Mouse (Mus musculus) G1E (cell line): Measurements from ENCODE around the gene Aff3. TPM values are rescaled to one million over a fixed set of nuclear protein-coding genes. Genes with fewer than 3 reads are reported as not detected.

ENCODE experiments used
- ATAC-seq: 2 replicates; pipeline ENCODE4 v1.8.0; 2016; ENCODE audit warnings: mild to moderate bottlenecking; ENCODE audit not compliant: insufficient number of reproducible peaks, poor library complexity, low FRiP score, severe bottlenecking; ENCODE audit errors: extremely low read depth
- DNase-seq: peaks from one replicate; pipeline ENCODE4 v3.0.0; 2012; ENCODE audit warnings: low spot score
- H3K27me3 ChIP-seq: 2 replicates; pipeline ENCODE4 v1.6.1; 2012; ENCODE audit warnings: mild to moderate bottlenecking, low read length, inconsistent platforms; ENCODE audit not compliant: insufficient read depth
- H3K36me3 ChIP-seq: replicated peaks from 2 replicates; pipeline ENCODE3; 2012; ENCODE audit warnings: mild to moderate bottlenecking, inconsistent platforms
- H3K4me1 ChIP-seq: 2 replicates; pipeline ENCODE4 v1.6.1; 2012; ENCODE audit warnings: low read depth, low read length, inconsistent platforms, mixed read lengths; ENCODE audit not compliant: insufficient read depth
- H3K4me3 ChIP-seq: 2 replicates; pipeline ENCODE4 v1.5.1; 2012; ENCODE audit warnings: low read depth, mild to moderate bottlenecking, inconsistent platforms, low read length, moderate library complexity, mixed read lengths
- H3K9me3 ChIP-seq: replicated peaks from 2 replicates; pipeline ENCODE4 v1.6.1; 2012; ENCODE audit warnings: inconsistent platforms
- CTCF ChIP-seq: IDR thresholded peaks from 2 replicates; pipeline ENCODE4 v1.5.1; 2012; ENCODE audit warnings: low read depth, low read length, inconsistent platforms, mixed read lengths
- GATA1 ChIP-seq: IDR thresholded peaks from 2 replicates; pipeline ENCODE4 v1.6.1; 2012; ENCODE audit warnings: borderline replicate concordance, low read length, inconsistent platforms, mixed read lengths
- GATA2 ChIP-seq: IDR thresholded peaks from 2 replicates; pipeline ENCODE4 v1.6.1; 2012; ENCODE audit warnings: low read depth, low read length, inconsistent platforms, borderline replicate concordance
- POLR2AphosphoS5 ChIP-seq: IDR thresholded peaks from 2 replicates; pipeline ENCODE4 v1.6.1; 2012; ENCODE audit warnings: low read depth, low read length, inconsistent platforms; ENCODE audit not compliant: insufficient replicate concordance
- TAL1 ChIP-seq: conservative IDR thresholded peaks from 2 replicates; pipeline ENCODE4 v1.6.1; 2012; ENCODE audit warnings: low read depth, low read length, inconsistent platforms, mixed read lengths
- polyA plus RNA-seq: library from polyadenylated mRNA; stranded (reverse); fragments of >175 nt; gene quantifications from 2 replicates; pipeline ENCODE4 v1.2.3, GENCODE M21; 2012
- total RNA-seq, 2 experiments: library from RNA; stranded (forward) in 1 of 2; stranded (reverse) in 1 of 2; fragments of 200-1000 nt in 1 of 2; fragments of >200 nt in 1 of 2; fragmentation: Nextera tagmentation in 1 of 2; gene quantifications; 2 replicates each; pipeline ENCODE4 v1.2.3; 2014 to 2017

Aff3 gene
- total and polyA plus RNA-seq, 3 experiments, result 2.3 to 6.9 (median 6.3) TPM

DNA sequence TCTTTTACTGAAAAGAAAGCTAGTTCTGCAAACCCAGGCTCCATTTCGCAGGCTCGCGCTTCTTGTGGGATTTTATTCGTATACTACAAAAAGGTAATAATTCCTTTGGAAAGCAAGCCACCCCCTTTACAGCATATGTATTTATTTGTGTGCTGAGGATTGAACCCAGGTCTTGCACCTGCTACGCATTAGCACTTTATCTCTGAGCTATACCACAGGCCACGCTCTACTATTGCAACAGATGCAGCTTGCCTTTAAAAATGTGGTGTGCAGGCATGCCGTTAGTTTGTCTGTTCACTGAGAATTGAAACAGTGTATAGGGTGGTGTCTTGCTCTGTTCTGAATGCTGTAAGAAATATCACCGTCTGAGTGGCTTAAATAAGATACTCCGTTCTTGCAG lies 426.9 kb downstream of the Aff3 start:
- Histone ChIP-seq H3K27me3 (peaks cover 3% of the 10 kb centered on the region; the same call in 1 of the 2 replicates), H3K4me3 (no peak overlapping the region), H3K9me3 (no peaks in the 10 kb centered on the region), H3K36me3 (no peaks in the 10 kb centered on the region), H3K4me1 (no peaks in the 10 kb centered on the region)
- ATAC-seq (no peak), DNase-seq (no peak)
- TF ChIP-seq POLR2AphosphoS5 (no peak), GATA1 (no peak), TAL1 (no peak), CTCF (no peak), GATA2 (no peak)

DNA sequence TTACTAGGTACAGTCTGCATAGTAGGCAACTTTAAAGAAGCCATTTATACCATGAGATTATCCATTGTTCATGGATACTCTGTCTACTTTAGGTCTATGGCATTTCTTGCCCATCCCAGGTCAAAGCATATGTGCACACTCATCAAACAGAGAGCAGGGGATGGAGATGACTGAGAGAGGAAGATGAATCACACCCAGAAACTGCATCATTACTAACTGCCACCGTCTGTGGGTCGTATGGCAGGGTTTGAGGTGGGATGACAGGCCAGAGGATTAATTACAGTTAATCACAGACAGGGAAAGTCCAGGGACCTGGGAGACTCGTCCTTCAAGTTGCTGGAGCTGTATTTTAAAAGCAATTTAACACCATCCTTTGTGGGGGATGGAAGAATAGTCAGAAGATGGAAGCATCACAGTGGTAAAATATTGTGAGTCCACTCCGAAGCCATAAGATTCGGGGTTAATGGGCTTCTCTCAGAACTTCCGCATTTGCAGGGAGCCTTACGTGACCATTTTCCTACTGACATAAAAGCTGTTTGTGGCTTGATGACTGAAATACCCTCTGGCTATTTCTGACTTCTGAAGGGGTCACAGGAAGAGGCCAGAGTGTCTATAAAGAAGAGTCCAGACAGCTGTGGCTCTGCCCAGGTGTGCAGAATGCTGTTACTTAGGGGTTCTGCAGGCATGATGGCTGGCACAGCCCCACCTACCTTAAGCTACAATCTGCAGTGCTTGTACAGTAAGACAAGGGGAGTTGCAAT lies 427.5 kb downstream of the Aff3 start:
- H3K9me3 ChIP-seq, result no peaks in the 10 kb centered on the region
- H3K4me3 ChIP-seq, result no peak overlapping the region
- peaks cover 3% of the 10 kb centered on the region; the same call in 1 of the 2 replicates for H3K27me3 ChIP-seq
- H3K4me1 ChIP-seq, result no peaks in the 10 kb centered on the region
- no peaks in the 10 kb centered on the region for H3K36me3 ChIP-seq
- no peak for TF ChIP-seq GATA1
- no peak for TF ChIP-seq TAL1
- no peak for TF ChIP-seq GATA2
- no peak for TF ChIP-seq CTCF
- TF ChIP-seq POLR2AphosphoS5, result no peak
- no peak for ATAC-seq
- DNase-seq, result no peak

DNA sequence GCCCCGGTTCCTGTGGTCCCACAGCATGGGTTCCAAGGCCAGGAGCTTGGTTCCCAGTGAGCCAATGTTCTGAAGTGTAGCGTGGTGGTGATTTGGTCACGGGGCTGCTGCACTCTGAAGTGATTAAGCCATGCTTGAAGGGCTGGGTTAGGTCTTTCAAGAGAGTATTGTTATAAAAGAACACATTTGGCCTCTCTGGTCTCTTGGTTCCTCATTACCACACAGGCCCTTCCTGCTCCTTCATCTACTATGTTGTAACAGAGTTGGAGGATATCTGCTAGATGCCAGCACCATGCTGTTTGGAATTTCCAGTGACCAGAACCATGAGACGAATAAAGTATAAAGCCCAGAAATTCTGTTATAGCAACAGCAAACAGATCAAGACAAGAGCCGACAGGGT lies 431.6 kb downstream of the Aff3 start:
- Histone ChIP-seq H3K4me1 (no peaks in the 10 kb centered on the region), H3K4me3 (no peak overlapping the region), H3K27me3 (peaks cover 3% of the 10 kb centered on the region; the same call in 1 of the 2 replicates), H3K9me3 (no peaks in the 10 kb centered on the region), H3K36me3 (no peaks in the 10 kb centered on the region)
- DNase-seq (no peak), ATAC-seq (no peak)
- TF ChIP-seq POLR2AphosphoS5 (no peak), GATA2 (no peak), TAL1 (no peak), CTCF (no peak), GATA1 (no peak)

DNA sequence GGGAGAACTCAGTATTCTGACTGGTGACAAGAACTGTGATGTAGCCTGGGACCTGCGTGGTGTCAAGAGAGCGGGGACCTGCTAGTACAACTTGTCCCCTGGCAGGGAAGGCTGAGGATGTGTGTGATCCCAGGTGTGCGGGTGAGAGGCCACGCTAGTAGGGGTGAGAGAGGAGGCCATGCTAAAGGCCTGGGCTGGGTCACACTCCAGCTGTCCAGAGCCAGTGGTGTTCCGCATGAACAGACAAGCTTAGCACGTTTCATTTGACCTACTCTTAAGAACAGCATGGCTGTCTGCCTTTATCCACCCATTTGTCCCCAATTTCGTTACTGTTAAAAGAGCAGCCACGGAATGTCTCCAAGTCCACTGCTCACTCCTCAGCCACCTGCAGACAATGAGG lies 434.7 kb downstream of the Aff3 start:
- Histone ChIP-seq H3K4me1 (no peaks in the 10 kb centered on the region), H3K4me3 (no peak overlapping the region), H3K27me3 (peaks cover 3% of the 10 kb centered on the region; the same call in 1 of the 2 replicates), H3K9me3 (no peaks in the 10 kb centered on the region), H3K36me3 (no peaks in the 10 kb centered on the region)
- ATAC-seq (no peak), DNase-seq (no peak)
- TF ChIP-seq TAL1 (no peak), POLR2AphosphoS5 (no peak), CTCF (no peak), GATA1 (no peak), GATA2 (no peak)

DNA sequence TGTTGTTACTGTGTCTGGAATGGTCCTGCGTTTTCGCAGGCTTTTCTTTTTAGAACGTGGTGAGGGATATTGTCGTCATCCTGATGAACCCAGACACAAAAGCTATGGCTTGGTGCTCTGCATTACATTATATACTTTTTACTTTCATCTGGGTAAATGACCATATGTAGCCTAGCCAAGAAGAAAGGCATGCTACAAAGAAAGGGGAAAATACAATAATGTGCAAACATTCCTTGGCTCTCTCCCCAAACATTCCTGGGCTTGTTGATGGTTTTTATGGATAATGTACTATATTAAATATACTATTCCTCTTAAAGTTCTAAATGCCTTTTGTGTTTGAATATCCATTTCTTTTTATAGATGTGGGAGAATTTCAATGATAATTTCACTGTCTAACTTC lies 435.9 kb downstream of the Aff3 start:
- DNase-seq (no peak), ATAC-seq (no peak)
- H3K9me3 ChIP-seq, result no peaks in the 10 kb centered on the region
- no peaks in the 10 kb centered on the region for H3K36me3 ChIP-seq
- no peaks in the 10 kb centered on the region for H3K4me1 ChIP-seq
- peaks cover 3% of the 10 kb centered on the region; the same call in 1 of the 2 replicates for H3K27me3 ChIP-seq
- TF ChIP-seq CTCF (no peak), GATA2 (no peak), TAL1 (no peak), GATA1 (no peak), POLR2AphosphoS5 (no peak)
- H3K4me3 ChIP-seq, result no peak overlapping the region

DNA sequence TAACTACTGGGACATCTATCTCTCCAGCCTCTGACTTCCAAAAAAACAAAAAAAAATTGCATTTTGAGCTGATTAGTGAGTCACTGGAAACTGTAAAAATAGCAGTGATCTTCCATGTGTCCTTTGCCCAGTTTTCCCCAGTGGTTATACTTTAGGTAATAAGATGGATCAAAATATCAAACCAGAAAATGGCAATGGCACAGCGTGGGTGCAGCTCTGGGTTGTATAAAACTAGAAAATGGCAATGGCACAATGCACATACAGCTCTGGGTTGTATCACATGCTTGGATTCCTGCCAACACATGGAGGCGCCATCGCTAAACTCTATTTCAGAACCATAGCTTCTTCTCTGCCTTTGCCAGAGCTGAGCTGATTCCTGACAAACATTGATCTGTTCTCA lies 439.6 kb downstream of the Aff3 start:
- H3K4me3 ChIP-seq, result no peak overlapping the region
- no peaks in the 10 kb centered on the region for H3K4me1 ChIP-seq
- TF ChIP-seq GATA2 (no peak), TAL1 (no peak), GATA1 (no peak), CTCF (no peak), POLR2AphosphoS5 (no peak)
- peaks cover 3% of the 10 kb centered on the region; the same call in 1 of the 2 replicates for H3K27me3 ChIP-seq
- no peaks in the 10 kb centered on the region for H3K36me3 ChIP-seq
- H3K9me3 ChIP-seq, result no peaks in the 10 kb centered on the region
- no peak for DNase-seq
- no peak for ATAC-seq
